Mouse (Mus musculus): ENCODE results near the gene Fry.

Gene Fry

DNA sequence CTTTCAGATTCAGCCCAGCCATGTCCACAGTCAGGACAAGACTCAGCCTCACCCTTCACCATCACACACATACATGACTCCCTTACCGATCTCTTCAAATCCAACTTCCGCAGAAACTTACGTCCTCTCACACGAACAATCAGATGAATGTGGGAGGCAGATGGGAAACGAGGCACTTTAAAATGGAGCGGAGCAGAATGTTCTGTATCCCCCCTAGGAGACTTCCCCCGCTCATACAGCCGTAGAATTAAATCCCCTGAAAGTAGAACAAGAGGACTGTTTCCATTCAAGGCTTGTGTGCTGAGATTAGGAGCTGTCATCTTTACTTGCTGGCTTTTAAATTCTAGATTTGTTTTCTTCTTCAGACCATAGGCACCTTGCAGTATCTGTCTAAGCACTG lies 10.0 kb downstream of the Fry start:
- no peak for DNase-seq (ENCODE audit: extremely low read depth, insufficient read length, low spot score)

DNA sequence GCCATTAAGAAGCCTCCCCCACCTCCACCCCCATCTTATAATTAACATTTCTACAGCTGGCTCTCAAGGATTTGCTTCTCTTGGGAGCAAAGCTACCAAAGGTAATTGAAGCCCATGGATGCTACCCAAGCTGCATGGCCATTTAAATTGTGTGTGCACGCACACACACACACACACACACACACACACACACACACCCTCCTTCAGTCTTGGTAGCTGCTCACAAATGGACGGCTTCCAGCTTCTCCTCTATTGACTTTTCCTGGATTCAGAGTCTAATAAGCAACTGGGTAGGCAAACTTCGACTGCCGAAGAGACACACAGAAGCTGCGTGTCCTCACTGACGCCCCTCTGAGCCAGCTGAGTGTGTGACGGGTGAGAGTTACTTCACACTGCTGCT lies 11.7 kb downstream of the Fry start:
- no peak for DNase-seq (ENCODE audit: extremely low read depth, insufficient read length, low spot score)

DNA sequence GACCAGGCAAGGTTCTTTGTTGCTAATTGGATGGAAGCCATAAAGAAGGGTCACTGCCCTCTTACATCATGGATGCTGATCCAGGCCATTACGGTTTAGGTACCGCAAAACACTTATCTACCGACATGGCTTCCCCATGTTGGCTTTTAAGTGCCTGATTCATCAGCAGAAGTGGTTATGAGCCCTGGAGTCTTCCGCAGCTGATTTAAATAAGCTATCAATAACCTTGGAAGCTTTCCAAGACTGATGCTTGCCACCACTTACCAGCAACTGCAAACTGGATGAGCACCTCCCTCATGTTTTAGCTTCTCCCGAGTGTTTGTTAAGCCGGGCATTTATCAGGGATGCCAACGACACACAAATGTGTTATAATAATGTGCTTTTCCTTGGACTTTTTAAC lies 12.7 kb downstream of the Fry start:
- DNase-seq (ENCODE audit: extremely low read depth, insufficient read length, low spot score), result no peak

DNA sequence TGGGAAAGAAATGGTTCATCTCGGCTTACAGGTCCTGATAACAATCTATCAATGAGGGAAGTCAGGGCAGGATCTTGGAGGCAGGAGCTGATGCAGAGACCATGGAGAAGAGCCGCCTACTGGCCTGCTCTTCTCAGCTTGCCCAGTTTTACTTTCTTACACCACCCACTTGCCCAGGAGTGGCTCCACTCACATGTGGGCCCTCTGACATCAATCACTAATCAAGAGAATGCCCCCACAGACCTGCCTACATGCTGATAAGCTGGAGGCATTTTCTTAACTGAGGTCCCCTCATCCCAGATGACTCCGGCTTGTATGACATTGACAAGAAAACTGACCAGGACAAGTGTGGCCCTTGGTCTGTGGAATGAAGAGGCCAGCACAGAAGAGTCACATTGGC lies 16.2 kb downstream of the Fry start:
- no peak for DNase-seq (ENCODE audit: extremely low read depth, insufficient read length, low spot score)

DNA sequence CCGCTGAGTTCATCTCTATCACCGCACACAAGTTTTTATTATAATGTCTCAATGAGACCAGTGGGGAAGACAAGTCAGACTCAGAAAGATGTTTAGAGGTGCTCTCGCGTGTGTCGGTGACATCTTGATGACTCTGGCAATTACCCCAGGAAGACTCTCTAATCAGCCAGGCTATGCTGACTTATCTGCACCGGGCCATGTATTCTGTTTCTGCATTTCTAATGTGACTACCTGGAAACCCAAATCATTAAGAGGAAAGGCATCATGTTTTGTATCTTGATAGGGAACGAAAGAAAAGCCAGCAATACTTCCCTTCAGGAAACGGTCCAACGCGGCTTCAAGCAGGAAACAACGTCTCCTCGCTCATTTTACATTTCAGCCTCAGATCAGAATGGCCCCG lies 17.1 kb downstream of the Fry start:
- no peak for DNase-seq (ENCODE audit: extremely low read depth, insufficient read length, low spot score)

DNA sequence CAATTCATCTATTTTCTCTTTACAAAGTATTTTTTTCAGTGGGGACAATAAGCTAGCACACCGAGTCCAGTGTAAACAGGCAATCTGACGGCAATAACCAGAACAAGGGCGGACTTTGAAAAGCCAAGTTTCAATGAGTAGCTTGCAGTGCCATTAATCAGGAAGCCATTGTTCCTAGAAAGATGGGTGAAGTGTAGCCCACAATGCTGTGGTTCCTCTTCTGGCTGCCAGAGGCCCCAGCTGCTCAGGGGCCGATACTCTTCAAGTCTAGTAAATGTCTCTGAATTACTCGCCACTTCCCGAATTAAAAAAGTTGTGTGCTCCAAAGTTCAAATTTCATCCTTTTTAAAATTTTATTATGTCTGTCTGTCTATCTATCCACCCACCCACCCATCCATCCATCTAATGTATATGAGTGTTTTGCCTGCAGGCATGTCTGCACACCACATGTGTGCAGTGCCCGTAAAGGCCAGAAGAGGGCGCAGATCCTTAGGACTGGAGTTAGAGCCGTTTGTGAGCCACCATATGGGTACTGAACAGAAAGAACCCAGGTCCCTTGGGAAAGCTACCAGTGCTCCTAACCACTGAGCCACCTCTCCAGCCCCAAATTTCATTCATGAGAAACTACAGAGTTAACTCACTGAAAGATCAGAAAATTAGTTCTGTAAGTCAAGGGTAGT lies 19.5 kb downstream of the Fry start:
- DNase-seq (ENCODE audit: extremely low read depth, insufficient read length, low spot score), result no peak

DNA sequence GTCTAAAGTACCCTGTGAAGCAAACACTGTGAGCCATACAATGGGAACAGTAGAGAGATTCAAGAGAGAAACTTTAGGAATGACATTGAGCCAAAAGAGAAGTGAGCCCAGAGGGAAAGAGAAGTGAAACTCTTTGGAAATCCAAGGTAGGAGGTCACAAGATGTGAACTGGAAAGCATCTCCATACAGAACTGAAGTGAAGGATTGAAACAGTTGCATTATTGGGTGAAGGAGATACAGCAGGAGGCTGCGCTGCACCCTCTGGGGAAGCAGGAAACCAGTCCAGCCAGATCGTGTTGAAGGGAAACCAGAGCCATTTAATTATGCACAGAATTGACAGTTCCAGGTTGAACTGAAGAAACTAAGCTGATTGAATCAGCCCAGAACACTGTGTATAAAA lies 22.1 kb downstream of the Fry start:
- no peak for DNase-seq (ENCODE audit: extremely low read depth, insufficient read length, low spot score)

DNA sequence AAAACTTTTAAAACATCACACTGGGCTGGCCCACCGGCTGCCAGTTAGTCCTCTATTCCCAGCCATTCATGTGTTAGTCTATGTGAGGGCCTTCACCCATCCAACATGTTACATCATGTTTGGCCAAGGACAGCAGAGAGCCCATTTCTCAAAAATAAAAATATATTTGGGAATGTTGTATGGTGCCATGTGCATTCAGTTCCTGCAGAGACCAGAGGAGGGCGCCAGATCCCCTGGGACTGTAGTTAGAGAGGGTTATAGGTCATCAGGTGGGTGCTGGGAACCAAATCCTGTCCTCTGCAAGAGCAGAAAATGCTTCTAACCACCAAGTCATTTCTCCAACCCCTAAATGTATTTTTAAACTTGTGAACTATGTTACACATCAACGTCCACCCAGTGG lies 27.5 kb downstream of the Fry start:
- DNase-seq (ENCODE audit: extremely low read depth, insufficient read length, low spot score), result no peak

DNA sequence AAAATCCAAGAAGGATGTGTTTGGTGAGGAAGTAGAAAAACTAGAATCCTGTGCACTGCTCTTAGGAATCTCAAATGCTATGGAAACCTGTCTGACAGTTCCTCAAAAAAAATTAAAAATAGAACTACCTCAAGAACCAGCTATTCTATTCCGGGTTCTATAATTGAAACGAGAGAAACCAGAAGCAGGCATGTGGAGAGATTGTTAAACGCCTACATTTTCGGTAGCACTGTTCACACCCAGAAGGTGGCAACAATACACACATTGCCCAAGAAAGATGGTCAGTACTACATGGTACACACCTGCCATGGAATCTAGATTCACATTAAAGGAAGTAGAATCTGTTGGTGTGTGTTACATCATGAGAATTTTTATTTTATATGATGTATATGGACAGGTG lies 28.2 kb downstream of the Fry start:
- DNase-seq (ENCODE audit: extremely low read depth, insufficient read length, low spot score), result no peak

DNA sequence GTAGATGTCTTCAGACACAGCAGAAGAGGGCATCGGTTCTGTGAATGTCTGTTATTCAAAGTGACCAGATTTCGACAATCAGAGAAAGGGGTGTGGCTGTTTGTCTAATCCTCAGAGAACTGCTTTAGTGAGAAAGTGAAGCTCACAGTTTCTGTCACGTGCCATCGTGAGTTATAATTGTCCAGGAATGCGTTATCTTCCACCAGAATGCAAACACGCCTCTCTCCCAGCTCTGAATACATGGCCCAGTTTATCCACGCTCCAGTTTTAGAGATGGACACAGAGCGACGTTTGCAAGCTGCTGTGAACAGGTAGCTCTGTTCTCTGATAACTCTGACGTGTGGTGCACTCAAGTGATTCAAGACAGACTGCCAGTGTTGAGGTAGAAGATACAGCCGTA lies 31.3 kb downstream of the Fry start:
- DNase-seq (ENCODE audit: extremely low read depth, insufficient read length, low spot score), result no peak

DNA sequence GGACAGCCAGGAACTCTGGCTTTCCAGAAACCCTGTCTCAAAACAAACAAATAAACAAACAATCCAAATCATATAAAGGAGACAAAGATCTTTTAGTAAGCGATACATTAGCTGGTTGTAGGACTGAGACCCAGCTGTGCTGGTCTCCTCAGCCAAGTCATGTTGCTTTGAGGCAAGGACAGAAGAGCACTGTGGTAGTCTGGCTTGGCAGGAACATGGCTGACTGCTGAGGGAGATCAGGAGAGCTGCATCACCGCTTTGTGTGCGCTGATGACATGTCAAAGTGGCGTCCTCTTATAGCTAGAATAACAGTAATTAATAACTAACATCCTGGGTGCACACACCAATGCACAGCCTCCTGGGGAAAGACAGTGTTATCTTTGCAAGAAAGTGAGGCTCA lies 32.5 kb downstream of the Fry start:
- DNase-seq (ENCODE audit: extremely low read depth, insufficient read length, low spot score), result no peak

DNA sequence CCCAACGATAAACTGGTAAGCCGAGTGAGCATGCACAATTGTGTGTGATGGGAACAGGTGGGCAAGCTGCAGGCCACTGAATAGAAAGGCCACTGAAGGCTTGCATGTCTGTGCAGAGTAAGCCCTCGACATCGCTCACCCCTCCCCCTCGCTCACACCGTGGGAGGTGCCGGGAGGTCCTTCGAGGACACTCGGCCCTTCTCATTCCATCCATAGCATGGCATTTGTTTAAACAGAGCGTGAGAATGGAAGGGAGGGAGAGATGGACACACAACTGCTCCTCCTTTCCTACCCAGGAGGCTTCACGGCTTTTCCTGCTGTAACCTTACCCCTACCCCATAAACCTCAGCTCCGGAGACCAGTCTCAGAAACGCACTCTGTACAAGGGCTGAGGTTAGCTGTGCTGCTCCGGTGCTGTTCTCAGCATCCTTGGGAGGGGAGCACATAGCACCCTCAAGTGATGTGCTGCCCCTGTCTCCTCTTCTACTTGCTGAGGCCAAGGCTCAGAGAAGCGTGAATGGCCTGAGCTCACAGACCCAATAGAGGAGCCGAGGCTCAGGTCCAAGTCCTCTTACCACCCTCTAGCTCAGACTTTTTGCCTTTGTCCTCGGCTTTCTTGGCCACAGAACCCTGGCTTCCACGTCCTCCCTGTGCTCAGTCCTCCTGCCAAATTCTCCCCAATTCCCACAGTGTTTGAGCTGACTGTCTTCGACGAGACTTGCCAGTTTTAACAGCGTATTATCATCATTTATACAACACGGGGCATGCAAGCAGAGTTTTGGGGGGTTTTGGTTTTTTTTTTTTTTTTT lies 33.8 kb downstream of the Fry start:
- DNase-seq (ENCODE audit: extremely low read depth, insufficient read length, low spot score), result no peak

DNA sequence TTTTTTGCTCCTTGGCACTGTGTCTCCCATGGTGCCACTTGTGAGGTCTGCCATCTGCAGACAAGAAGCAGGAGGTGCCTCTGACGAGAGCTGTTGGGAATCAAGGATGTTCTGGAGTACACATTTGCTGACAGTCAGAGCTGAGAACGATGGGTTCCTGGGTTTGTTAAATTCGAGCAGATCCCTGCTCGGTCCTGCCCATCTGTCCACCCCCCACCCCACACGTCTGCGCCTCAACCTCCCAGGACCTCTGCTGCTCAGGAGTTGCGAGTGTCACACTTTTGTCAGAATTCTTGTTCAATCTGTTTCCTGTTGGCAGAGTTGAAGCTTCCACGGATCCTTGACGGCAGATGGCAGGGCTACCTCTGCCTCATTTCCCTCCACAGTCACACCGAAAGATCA lies 34.4 kb downstream of the Fry start:
- DNase-seq (ENCODE audit: extremely low read depth, insufficient read length, low spot score), result no peak

DNA sequence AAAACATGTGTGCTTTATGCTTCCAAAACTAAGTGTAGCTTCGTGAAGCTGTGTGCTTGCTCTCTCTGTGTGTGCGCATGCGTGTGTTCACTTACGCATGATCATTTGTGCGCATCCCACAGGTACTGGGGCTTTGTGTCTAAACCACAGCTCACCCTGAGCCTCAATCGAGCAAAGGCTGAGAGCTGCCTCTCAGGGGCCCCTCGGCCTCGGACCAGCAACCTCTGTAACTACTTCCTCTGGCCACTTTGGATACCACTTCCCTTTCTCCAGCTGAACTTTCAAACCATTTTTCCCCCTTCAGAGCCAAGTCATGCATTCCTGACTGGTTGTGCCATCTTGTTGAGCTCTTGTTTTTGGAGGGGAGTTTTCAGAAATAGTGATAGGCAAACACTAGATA lies 36.9 kb downstream of the Fry start:
- DNase-seq (ENCODE audit: extremely low read depth, insufficient read length, low spot score), result no peak

DNA sequence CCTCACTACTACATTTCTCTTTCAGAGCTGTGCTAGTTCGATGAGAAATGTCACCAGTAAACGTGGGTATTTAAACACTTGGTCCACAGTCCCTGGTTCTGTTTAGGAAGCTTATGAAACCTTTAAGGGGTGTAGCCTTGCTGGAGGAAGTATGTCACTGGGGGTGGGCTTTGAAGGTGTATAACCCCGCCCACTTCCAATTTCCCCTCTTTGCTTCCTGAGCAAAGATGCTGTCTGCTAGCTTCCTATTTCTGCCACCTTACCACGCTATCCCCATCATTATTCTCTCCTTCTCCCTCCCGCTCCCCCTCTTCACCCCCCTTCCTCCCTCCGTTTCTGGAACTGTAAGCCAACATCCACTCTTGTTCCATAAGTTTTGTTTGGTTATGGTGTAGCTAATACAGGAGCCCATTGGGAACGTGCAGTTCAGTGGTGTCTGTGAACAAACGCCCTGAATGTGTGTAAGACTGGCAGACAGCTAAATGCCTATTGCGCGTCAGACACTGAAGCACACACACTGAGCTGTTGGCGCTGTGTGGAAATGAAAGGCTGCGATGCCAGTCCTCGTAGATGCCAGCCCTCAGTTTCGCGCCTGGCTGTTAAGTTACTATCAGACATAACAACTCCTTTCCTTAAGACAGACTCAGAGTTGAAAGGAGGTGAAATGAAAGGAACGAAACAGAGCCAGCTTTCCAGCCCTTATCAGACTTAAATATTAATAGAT lies 37.8 kb downstream of the Fry start:
- DNase-seq (ENCODE audit: extremely low read depth, insufficient read length, low spot score), result no peak

DNA sequence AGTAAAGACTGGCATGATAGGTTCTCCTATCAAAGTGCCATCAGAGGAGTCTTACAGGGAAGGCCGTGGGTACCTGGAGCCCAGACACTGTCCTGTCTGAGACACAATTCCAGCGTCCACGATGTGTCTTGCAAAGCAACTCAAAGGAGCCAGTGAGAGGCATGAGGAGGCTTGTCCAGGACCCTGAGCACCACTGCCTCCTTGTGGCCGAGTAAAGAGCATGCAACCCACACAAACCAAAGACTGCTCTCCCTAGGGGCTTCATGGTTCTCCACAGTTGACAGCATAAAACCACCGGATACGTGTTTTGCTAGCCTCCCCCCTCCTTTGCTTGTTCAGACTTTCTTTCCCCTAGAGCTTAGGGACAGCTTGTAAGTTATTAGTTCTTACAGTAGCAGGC lies 39.2 kb downstream of the Fry start:
- no peak for DNase-seq (ENCODE audit: extremely low read depth, insufficient read length, low spot score)

DNA sequence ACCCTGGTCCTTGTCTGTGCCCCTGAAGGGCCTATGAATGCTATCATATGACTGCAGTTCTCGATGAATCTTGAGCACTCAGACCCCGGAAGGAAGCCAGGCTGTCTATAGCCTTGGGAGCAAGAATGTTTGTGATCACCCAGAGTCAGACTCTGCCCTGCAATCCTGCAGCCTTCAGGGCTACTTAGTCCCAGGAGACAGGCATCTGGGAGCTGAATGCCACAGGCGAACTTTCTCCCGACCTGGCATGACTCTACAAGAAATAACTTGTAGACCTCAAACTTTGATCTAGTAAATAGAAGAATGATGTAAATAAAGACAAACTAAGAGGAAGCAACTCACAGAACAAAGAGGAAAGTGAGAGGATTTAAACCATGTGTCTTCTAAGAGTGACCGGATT lies 40.7 kb downstream of the Fry start:
- DNase-seq (ENCODE audit: extremely low read depth, insufficient read length, low spot score), result no peak

DNA sequence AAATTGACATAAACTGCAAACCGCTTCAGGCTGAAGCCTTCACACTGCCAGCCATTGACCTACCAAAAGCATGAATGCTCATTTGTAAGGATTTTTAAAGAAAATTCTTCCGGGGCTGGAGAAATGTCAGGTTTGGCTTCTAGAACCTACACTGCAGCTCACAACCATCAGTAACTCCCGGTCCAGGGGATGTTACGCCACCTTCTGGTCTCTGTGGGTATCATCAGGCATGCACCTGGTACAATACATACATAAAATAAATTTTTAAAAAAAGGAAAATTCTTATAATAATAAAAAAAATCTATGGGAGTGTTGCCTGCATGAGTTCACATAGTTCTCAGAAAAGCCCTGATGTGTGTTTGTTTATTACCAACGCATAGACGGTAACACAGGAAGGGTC lies 42.7 kb downstream of the Fry start:
- DNase-seq (ENCODE audit: extremely low read depth, insufficient read length, low spot score), result no peak

DNA sequence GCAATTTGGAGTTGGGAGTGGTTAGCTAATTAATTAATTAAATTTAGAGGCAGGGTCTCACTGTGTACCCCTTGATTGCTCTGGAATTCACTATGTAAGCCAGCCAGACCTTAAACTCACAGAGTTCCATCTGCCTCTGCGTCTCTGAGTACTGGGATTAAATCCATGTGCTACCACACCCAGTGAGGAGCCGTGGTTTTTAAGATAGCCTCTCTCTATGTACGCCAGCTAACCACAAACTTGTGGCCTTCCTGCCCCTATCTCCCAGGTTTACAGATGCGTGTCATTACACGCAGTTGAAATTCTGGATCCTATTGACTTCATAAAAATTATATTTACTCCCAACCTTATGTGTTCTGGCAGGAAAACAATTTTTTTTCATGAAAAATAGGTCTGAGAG lies 43.5 kb downstream of the Fry start:
- no peak for DNase-seq (ENCODE audit: extremely low read depth, insufficient read length, low spot score)

DNA sequence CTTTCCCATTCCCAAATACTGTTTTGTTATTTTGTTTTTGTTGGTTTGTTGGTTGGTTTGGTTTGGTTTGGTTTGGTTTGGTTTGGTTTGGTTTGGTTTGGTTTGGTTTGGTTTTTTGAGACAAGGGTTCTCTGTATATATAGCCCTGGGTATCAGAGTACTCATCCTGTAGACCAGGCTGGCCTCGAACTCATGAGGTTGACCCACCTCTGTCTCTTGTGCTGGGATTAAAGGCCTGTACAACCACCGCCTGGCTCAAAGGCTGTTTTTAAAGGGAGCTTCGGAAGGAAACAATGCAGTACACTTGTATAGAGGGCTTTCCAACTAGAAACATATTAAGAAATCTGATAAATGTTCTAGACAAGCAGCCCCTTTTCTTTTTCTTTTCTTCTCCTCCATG lies 46.2 kb downstream of the Fry start:
- no peak for DNase-seq (ENCODE audit: extremely low read depth, insufficient read length, low spot score)

DNA sequence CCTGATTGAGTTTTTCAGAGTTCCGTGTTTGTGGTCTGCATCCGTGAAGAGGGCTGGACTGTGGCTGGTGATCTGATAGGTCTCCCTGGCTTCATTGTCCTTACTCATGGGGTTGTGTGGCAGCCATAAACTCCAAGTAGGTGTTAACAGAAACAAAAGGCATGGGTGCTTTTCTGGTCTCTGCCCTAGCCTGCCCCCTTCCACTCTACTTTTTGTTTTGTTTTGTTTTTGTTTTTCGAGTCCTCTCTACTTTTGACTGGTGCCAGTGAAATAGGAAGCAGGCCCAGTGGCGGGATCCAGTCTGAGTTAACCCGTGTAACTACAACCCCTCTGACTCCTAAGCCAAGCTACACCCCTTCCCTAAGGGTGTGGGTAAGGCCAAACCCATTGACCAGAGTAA lies 48.4 kb downstream of the Fry start:
- no peak for DNase-seq (ENCODE audit: extremely low read depth, insufficient read length, low spot score)

DNA sequence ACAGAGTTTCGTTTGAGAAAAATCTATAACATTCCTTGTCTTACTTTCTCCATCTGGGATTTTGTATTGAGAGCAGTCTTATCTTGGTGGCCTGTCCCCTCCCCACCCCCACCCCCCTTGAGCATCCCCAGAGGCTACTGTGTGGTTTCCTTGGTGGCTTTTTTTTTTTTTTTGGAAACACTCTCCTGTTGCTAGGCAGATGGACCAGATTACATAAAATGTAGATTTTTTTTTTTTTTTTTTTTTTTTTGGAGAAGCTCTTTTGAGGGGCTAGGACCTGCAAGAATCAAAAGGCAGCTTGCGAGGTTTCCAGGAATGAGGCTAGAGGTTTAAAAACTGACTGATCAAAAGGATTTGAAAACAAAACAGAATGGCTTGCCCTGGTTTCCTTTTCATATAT lies 48.8 kb downstream of the Fry start:
- no peak for DNase-seq (ENCODE audit: extremely low read depth, insufficient read length, low spot score)
